Mouse (Mus musculus) gastrocnemius, adult 18-20 months (tissue): Measurements from ENCODE around the gene Gapdhs. TPM values are rescaled to one million over a fixed set of nuclear protein-coding genes. Genes with fewer than 3 reads are reported as not detected.

ENCODE experiments used
- DNase-seq: peaks from one replicate; pipeline ENCODE4 v3.0.0; 2021; ENCODE audit warnings: low spot score
- total RNA-seq, 2 experiments: library from RNA; stranded (reverse); gene quantifications; 2 replicates each; pipeline ENCODE4 v1.2.3; 2021

The Gapdhs gene
- total RNA-seq, 2 experiments from 2014 or later: not detected

DNA sequence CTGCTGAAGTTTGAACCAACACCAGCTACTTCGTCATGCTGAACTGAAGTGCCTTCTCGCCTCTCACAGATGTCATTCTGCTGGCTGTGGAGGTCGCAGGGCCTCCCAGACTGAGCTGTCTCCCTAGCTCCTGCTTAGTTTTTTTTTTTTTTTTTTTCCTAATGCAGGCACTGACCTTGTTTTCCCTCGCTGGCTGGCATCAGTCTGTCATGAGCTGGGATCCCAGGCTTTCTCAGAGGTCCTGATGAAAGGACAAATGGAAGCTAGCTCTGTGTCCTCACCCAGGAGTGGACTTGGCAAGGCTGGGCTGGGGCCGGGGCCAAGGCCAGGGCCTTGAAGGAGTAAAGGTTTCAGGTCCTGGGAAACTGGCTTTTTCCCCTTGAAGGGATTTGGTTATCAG is 61.6 kb downstream of the Gapdhs start:
- peak; percentile 47 for DNase-seq

Other genes with a start within 250 kb of the Gapdhs start
- gene Arhgap33, start 208.6 kb downstream of the Gapdhs start, total RNA-seq: under 1 TPM; 0.27 to 0.47 TPM
- gene Hspb6, start 191.5 kb downstream of the Gapdhs start, total RNA-seq: 1,000 to 10,000 TPM; 1,641 to 2,096 TPM
- 1 to 10 TPM; 5.1 to 8.0 TPM for gene Proser3, start 191.4 kb downstream of the Gapdhs start, total RNA-seq
- 1 to 10 TPM; 8.7 to 9.0 TPM for gene Lin37, start 183.8 kb downstream of the Gapdhs start, total RNA-seq
- 10 to 100 TPM; 50.9 to 53.6 TPM for gene U2af1l4, start 180.4 kb downstream of the Gapdhs start, total RNA-seq
- gene Gm49396, start 180.3 kb downstream of the Gapdhs start, total RNA-seq: 1 to 10 TPM; 1.0 to 1.3 TPM
- gene Psenen, start 180.1 kb downstream of the Gapdhs start, total RNA-seq: 100 to 1,000 TPM; 122 to 132 TPM
- 1 to 10 TPM in 1 of 2 experiments, under 1 TPM in 1; 0.82 to 1.4 TPM for gene Igflr1, start 178.3 kb downstream of the Gapdhs start, total RNA-seq
- 10 to 100 TPM; 12.5 to 12.9 TPM for gene Kmt2b, start 155.0 kb downstream of the Gapdhs start, total RNA-seq
- not detected for gene Zbtb32, start 144.8 kb downstream of the Gapdhs start, total RNA-seq
- gene Upk1a, start 130.8 kb downstream of the Gapdhs start, total RNA-seq: not detected
- gene Cox6b1, start 117.5 kb downstream of the Gapdhs start, total RNA-seq: 1,000 to 10,000 TPM; 2,016 to 2,070 TPM
- gene Etv2, start 107.8 kb downstream of the Gapdhs start, total RNA-seq: not detected
- gene Rbm42, start 93.4 kb downstream of the Gapdhs start, total RNA-seq: 10 to 100 TPM; 37.6 to 40.7 TPM
- 1 to 10 TPM; 2.6 to 3.8 TPM for gene Haus5, start 78.7 kb downstream of the Gapdhs start, total RNA-seq
- gene Pmis2, start 72.1 kb downstream of the Gapdhs start, total RNA-seq: 1 to 10 TPM; 2.8 to 3.9 TPM
- gene 2200002J24Rik, start 44.8 kb downstream of the Gapdhs start, total RNA-seq: not detected
- gene Atp4a, start 31.5 kb downstream of the Gapdhs start, total RNA-seq: under 1 TPM in 1 of 2 experiments, not detected in 1; 0.07 TPM
- gene Tmem147, start 14.1 kb downstream of the Gapdhs start, total RNA-seq: 100 to 1,000 TPM; 215 to 233 TPM
- 1 to 10 TPM; 2.8 to 4.9 TPM for gene Sbsn, start 7.8 kb upstream of the Gapdhs start, total RNA-seq
- gene Dmkn, start 20.1 kb upstream of the Gapdhs start, total RNA-seq: under 1 TPM; 0.46 to 0.97 TPM
- 1 to 10 TPM in 1 of 2 experiments, not detected in 1; 2.1 TPM for gene Krtdap, start 44.2 kb upstream of the Gapdhs start, total RNA-seq
- gene Ffar2, start 80.1 kb upstream of the Gapdhs start, total RNA-seq: under 1 TPM; 0.50 to 0.90 TPM
- gene Ffar3, start 112.5 kb upstream of the Gapdhs start, total RNA-seq: not detected
- gene Ffar1, start 117.9 kb upstream of the Gapdhs start, total RNA-seq: not detected
- gene Cd22, start 136.7 kb upstream of the Gapdhs start, total RNA-seq: not detected
- under 1 TPM; 0.48 to 0.76 TPM for gene Mag, start 171.2 kb upstream of the Gapdhs start, total RNA-seq
- not detected for gene Hamp2, start 181.0 kb upstream of the Gapdhs start, total RNA-seq
- gene Hamp, start 200.4 kb upstream of the Gapdhs start, total RNA-seq: 1 to 10 TPM in 1 of 2 experiments, not detected in 1; 2.2 TPM
- gene Usf2, start 213.1 kb upstream of the Gapdhs start, total RNA-seq: 10 to 100 TPM; 80.6 to 92.8 TPM
- gene Lsr, start 229.8 kb upstream of the Gapdhs start, total RNA-seq: under 1 TPM; 0.30 to 0.55 TPM
- gene Fam187b, start 230.1 kb upstream of the Gapdhs start, total RNA-seq: not detected